Mouse (Mus musculus): Measurements from ENCODE around the gene Pcare.

Gene Pcare

DNA sequence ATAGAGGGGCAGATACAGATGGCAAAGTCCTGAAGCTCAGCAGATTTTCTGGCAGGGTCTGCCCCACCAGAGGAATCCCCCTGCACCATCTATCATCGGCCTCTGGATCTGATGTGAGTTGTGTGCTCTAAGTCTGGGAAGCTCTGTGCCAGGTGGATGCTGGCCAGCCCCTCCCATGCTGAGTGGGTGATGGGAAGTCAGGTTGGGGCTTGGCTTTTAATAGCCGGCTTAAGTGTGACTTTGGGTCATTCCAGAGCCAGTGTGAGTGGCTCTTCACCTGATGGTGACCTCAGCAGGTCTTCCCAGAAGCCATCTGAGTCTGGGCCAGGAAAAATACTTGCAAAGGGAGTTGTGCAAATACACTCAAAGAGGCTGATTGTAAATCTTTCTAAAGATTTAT is 22.0 kb downstream of the Pcare start:
- peak in 1 of 2 experiments; percentile 33 for DNase-seq (ENCODE audit: low spot score in 2 of 2)

- no peak for DNase-seq (ENCODE audit: low spot score in 2 of 2)
Measured at GRCm38 (mm10) chr17:71721019-71721418, 31.7 kb downstream of the Pcare start.

DNA sequence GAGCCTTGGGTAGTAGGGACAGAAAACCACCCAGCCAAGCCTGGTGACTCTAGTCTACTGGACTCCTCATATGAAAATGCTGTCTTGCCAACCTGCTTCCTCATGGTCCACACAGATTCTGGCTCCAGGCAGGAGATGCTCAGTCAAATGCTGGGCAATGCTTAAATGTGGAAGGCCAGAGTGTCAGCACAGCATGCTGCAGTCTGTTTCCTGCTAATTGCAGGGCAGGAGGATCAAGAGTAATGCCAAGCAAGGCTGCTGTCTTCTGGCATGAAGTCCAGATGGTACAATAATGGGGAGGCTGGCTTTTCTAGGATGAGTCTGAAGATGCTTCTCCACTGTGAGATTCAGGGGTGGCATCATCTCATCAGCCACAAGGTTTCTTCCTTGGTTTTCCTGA is 32.3 kb downstream of the Pcare start:
- DNase-seq (ENCODE audit: low spot score in 2 of 2), result peak in 1 of 2 experiments; percentile 39

DNA sequence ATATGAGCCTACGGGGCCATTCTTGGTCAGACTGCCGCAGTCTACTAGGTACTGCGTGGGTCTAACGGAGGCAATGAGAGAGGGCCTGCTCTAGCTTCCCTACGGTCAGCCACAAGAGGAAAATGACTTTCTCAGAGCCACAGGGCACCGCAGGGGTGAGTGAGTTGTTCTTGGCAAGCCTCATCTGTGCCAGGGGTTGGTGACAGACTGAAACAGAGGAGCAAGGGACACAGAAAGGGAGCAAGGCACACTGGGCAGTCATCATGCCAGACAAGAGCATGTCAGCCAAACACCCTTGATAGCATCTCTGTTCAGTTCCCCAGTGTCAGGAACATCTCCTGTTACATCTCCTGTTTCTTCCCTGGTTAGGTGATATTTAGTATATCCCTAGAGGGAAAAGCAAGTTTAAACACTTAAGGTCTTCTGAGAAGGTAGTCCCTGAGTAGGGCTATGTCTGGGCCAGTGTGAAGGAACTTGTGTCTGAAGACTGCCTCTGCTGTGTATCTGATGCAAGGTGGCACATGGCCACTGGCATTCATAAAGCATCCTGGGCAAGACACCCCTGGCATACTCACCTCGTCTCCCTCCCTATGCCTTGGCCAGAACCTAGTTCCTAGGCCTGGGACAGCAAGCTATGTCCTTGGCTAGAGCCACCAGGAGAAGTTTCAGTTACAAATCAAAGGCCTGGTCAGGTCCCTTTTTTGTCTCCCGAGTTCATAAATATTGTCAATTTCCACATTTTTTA is 34.6 kb downstream of the Pcare start:
- no peak for DNase-seq (ENCODE audit: low spot score in 2 of 2)

- no peak for DNase-seq (ENCODE audit: low spot score in 2 of 2)
Measured at GRCm38 (mm10) chr17:71715034-71715433, 37.7 kb downstream of the Pcare start.

GRCm38 (mm10) chr17:71712279-71712678 is 40.4 kb downstream of the Pcare start:
- no peak for DNase-seq (ENCODE audit: low spot score in 2 of 2)

DNA sequence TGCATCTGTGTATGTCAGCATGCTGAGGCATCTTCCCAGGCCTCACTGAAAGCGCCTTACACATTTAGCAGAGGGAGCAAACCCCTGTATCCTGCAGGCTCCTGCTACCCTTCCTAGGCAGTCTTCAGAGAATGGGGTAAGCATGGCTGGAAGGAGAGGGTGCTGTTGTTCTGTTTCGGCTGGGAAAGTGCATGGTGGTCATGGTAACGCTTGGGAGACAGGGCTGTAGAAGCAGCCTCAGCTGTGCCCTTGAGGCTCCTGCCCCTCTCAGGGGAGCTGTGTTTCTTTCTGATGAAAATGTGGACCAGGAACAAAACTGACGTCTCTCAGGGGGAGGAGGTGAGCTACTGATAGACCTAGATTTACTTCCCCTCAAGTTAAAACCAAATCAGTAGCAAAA is 45.0 kb downstream of the Pcare start:
- DNase-seq (ENCODE audit: low spot score in 2 of 2), result no peak

DNA sequence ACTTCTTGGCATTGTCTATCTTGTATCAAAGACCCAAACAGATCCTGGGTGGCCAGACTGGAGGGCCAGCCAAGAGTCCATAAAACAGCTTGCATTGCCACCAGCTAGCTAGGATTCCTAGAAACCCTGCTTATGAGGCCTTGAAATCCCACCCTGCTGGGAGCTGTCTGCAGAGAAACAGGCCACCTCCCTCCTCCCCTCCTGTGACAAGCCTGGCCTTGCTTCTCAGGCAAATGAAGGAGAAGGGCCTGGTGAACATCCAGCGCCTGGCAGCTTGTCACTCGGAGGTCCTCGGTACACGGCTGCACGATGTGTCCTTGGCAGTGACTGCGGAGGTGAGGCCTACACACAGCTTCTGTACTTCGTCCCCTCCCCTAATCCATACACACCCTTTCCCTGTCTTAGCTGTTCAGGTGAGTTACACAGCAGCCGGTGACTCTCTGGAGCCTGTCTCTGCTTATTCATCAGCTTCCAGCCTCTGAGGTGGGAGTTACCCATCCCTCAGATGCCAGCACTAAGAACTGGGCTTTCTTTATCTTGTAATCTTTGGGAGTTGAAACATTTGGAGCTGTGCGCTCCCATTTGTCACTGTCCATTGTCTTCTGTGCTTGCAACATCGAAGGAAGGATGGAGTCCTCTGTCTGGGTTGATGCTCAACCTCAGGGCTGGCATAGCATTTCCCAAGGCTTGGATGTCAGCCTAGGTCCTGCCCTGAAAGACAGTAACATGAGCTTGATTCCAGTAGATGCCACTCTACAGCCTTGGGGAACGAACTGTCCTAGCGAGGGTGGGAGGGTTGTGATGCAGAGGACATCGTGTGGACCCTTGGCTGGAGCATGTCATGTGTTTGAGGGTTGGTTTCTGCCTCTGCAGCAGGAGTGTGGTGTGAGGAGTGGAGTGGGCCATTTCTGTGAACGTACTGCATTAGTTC is 46.9 kb downstream of the Pcare start:
- DNase-seq (ENCODE audit: low spot score in 2 of 2), result no peak

GRCm38 (mm10) chr17:71705113-71705512 is 47.6 kb downstream of the Pcare start:
- no peak for DNase-seq (ENCODE audit: low spot score in 2 of 2)

DNA sequence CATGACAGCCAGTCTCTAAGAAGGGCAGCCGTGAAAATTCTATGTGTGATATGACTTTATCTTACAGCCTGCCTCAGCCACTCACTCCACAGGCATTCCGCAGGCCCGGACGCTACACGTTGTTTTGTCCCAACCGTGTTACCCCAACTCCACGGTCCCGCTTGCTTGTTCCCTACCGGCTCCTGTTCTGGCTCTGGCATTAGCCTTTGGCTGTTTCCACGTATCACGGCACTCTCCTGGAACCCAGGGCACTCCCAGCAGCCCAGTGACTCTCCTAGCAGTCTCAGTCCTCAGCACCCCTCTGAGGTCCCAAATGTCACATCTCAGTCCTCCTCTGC is 54.1 kb downstream of the Pcare start:
- no peak for DNase-seq (ENCODE audit: low spot score in 2 of 2)

DNA sequence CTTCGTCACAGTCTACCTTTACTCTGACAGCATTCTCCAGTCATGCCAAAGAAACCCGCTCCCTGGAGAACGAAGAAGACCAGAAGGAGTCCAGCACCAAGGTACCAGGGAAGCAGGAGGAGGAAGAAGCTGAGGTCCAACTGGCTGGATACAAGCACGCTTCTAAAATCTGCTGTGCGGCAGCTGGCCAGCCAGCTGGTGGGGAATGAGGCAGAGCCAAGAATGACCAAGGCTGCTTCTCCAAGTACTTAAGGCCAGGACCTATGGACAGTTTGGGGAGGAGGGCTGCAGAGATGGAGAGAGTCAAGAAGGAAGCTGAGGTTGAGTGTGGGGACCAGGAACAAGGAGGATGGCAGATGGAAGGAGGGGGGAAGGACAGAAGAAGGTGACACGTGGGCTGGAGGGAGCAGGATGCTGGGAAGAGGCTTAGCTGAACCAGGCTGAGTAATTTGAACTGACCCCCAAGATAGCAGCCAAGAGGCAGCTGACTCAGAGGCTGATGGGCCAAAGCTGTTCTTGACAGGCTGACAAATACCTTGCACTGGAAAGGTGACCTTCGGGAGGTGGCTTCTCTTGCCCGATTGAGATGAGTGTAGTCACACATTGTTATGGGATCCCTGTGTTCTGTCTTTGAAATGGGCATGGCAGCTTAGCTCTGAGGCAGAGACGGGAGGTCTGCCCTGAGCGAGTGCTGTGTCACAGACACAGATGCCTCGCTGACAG is 54.6 kb downstream of the Pcare start:
- DNase-seq (ENCODE audit: low spot score in 2 of 2), result no peak

DNA sequence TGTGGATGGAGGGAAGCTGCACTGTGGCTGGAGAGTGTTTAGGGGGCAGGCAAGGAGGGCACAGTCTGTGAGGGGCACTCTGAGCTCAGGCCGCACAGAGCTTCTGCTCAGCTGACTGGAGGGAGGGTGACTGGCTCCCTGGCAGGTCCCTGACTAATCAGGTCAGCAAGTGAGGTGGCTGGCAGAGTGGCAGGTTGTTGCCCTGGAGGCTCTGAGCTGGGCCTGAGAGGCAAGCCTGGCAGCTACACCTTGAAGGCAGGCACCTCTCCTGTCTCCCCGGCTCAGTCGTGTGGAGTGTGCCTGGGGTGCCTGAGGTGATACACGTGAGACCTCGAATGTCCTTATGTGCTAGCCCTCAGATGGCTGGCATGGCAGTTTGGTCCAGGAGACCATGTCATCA is 56.3 kb downstream of the Pcare start:
- DNase-seq (ENCODE audit: low spot score in 2 of 2), result no peak

- no peak for DNase-seq (ENCODE audit: low spot score in 2 of 2)
Measured at GRCm38 (mm10) chr17:71695716-71696315, 56.9 kb downstream of the Pcare start.

DNA sequence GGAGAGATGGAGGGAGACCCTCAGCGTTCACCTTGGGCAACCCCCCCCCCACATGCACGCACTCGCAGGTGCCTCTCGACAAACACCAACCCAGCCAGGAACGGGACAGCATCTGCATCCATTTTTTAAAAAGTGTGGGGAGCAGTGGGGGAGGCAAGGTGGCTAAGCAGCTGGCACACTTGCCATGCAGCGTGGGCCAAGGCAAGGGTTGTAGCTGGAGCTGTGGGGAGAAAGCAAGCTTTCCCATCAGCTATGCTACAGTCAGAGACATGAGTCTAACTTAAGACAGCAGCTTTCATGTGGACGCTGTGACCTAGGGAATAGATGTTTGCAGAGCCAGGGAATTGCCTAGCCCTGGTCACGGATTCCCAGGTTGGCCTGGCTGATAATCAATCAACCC is 57.5 kb downstream of the Pcare start:
- no peak for DNase-seq (ENCODE audit: low spot score in 2 of 2)

DNA sequence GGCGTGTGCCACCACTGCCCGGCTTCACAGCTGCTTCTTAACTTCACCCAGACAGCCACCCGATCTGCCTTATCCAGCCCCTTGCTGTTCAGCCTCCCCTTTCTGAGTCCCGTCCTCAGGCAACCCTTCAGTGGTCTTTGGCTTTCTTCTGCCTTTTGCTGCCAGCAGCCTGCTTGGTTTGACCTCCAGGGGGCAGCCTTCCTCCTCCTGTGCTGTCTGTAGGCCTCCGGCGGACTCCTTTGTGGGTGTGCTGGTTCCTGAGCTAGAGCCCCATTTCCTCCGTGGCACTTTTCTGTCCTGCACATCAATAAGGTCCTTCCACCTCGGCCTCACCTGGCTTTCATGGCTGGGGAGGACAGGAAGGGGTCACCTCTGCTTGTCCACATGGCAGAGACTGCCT is 58.9 kb downstream of the Pcare start:
- DNase-seq (ENCODE audit: low spot score in 2 of 2), result no peak

Data from cerebellum, postnatal 4 days (tissue).